Mouse (Mus musculus): ENCODE data around the gene Kif17.
A peak's percentile ranks its signal among the peaks of the same experiment; 100 is the strongest.

DNA sequence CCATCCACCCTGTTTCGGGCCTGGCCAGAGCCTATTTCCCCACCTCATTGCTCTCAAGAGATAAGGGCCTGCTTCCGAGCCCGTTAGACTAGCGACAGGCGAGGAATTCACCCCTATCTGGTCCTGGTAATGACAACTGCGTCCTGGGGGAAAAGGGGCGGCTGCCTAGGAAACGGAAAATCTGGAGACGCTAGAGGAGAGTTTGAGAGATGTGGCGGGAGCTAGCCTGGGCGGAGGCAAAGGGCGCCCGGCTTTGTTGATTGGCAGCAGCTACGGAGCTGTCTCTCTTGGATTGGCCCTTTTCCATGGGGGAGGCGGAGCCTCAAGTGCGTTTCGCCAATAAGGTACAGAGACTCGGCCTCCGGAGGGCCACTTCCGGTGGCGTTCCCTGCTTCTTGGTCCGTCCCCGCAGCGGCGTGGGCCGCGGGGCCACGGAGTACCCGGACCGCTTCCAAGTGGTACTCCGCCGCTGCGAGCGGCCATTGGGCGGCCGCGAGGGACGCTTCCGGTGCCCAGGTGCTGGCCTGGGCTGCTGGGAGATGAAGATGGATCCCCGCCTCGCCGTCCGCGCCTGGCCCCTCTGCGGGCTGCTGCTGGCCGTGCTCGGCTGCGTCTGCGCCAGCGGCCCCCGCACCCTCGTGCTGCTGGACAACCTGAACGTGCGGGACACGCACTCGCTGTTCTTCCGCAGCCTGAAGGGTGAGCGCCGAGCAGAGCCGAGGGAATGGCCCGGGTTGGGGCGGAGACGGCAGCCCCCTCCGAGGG is 54.3 kb downstream of the Kif17 start, which contains the start of gene Ddost:
- TF ChIP-seq CTCF (IDR thresholded peaks at IDR 0.05; ENCODE audit: borderline replicate concordance, extremely low read depth, insufficient read depth, insufficient read length): no peak
- peak; percentile 81; the same call in 1 of the 2 replicates for TF ChIP-seq POLR2A (IDR thresholded peaks at IDR 0.05; ENCODE audit: borderline replicate concordance, extremely low read depth, insufficient read depth, insufficient read length, poor library complexity, severe bottlenecking)

Data from brain, embryonic 14.5 days (tissue).